Mouse (Mus musculus): Measurements from ENCODE around the gene St7l.

- TF ChIP-seq CTCF (IDR thresholded peaks at IDR 0.05; ENCODE audit: borderline replicate concordance, insufficient read depth, low read depth, low read length) (no peak), POLR2A (IDR thresholded peaks at IDR 0.05; ENCODE audit: borderline replicate concordance, insufficient read depth, low read length) (no peak)
These were observed 78.9 kb downstream of the St7l start for GRCm38 (mm10) chr3:104942682-104943081.

Data from cerebellum, adult 2 months (tissue).